Mouse (Mus musculus) urinary bladder, postnatal 25 days (tissue): ENCODE measurements around the gene Stk39.

ENCODE experiments used
- DNase-seq: peaks from one replicate; pipeline ENCODE4 v3.0.0; 2022; ENCODE audit warnings: low spot score

Gene Stk39

DNA sequence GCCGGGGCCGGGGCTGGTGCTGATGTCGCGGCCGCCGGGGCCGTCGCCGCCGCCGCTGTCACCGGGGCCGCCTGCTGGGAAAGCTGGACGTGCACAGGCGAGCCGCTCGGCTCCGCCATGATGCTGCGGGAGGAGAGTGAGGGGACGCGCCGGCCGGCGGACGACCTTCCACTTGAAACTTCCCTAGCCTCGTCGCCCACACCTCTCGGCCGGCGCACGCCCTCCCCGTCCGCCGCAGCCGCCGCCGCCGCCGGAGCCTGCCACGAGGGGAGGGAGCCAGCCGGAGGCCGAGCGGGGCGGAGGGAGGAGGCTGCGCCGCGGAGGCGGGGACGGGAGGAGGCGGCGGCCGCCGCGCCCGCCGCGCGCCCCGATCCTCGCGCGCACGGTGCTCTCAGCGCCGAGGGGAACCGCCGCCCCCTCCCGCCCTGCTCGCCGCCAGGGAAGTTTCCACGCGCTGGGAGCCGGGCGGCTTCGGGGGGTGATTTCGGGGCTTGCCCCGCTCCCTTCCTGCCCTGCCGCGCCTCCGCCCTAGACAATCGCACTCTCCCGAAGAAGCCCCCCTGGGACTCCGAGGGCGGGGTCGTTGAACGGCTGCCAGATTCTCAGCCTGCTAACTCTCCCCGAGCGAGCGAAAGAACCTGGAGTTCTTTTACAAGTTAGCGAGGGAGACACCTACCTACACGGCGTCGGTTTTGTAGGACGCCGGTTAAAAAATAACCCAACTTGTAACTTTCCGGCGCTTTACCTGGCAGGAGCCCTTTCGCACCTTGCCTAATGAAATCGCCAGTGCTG lies at the start of gene Stk39:
Gene Stk39 (minus strand): TSS at position 510 of the 792 bp plus-strand sequence.
- DNase-seq = peak; percentile 76

DNA sequence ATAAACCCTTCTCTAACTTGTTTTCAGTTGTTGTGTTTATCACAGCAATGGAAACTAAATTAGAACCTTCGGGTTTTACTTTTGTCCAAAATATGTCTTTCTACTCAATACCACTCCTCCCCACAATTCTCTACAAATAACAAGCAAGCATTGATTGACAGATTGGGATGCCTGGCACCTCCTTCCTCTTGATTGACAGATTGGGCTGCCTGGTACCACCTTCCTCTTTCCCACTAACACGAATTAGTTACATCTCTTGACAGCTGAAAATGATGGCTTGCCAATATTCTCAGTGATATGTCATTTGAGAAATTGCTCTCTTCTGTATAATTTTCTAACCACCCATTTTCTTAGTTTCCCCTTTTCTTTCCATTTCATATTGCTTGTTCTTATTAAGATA lies 43.3 kb upstream of the Stk39 start:
- no peak for DNase-seq

DNA sequence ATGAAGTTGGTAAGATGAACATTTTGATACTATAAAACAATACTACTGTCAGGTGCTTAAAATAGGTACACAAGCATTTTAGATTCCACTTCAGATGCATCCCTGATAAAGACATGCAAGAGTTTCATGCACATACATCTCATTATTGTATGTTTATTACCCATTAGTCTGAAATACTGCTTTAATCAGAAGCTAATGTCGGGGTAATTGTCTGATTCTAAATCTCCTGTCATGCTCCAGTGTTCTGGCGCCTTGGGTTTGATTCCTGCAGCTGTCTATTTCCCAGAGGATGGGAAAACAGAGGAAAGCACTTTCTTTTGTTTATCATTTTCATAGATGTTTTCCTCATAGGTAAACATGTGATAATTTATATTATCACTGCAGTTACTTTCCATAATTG lies 31.1 kb upstream of the Stk39 start:
- DNase-seq = no peak

DNA sequence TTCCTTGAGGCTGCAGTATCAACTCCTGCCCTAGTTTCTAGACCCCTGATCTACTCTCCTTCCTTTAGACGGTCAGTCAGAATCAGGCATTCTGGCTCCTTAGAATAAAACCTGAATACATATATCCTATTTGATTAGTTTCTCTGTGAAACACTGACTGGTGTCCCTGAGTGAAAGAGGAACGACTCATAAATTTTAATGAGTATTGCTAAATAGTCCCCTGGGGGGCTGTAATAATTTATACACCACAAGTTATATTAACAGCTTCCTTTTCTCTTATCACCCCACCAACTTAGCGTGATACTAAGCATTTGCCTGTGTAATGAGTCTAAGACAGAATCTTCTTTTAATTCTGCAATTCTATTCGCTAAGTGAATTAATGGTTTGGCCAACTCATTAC lies 30.7 kb upstream of the Stk39 start:
- no peak for DNase-seq

- no peak for DNase-seq
These were observed 30.2 kb upstream of the Stk39 start for GRCm38 (mm10) chr2:68502236-68502635.

DNA sequence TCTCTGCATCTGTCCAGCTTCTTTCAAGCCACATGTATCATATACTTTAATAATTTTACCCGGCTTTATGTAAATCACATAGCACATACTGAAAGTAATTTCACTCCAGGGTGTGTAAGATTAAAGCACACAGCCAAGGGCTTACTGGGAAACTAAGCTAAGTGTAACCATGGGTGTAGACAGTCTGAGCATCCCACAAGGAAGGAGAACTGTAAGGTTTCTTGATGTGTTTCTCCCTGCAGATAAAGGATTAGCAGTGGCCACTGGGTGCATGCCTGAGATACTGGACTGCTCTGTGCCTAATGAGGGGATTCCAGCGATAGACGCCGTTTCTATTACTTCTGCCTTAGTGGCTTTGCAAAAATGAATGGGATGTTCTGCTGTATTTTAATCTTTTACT lies 14.2 kb upstream of the Stk39 start:
- no peak for DNase-seq

- no peak for DNase-seq
These were observed 13.1 kb upstream of the Stk39 start for GRCm38 (mm10) chr2:68485141-68485540.

DNA sequence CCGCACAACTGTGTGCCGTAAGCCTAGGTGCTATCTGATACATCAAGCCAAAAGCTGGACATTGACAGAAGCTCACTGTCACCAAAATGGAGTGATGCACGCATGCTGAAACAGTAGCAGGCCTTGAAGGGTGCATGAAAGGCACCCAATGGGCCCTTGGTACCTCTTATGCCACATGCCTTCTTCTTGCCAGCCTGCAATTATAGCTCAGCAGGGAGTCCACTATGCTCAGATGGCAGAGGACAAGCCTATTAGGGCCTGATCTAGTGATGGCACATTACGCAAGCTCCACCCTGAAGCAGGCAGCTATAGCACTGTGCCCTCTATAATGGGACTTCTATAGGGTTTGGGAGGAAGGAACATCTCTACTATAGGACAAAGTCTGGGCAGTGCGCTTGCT lies 10.8 kb upstream of the Stk39 start:
- no peak for DNase-seq

DNA sequence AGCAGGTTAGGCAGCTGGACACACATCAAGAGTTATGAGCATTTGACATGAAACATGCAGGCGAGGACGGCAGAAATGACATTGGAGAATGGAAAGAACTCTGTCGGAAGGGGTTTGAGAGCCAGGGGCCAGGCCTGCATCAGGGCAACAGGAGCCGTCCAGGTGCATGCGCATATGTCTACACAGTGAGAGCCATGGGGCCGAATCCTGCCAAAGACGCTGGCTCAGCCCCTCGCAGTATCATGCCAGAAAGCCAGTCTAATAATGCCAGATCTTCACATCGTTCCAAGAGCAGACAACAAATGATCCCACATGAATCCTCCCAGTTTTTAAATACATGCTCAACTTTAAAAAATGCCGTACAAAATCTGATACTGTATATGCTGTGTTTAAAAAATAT lies 7.8 kb upstream of the Stk39 start:
- no peak for DNase-seq

DNA sequence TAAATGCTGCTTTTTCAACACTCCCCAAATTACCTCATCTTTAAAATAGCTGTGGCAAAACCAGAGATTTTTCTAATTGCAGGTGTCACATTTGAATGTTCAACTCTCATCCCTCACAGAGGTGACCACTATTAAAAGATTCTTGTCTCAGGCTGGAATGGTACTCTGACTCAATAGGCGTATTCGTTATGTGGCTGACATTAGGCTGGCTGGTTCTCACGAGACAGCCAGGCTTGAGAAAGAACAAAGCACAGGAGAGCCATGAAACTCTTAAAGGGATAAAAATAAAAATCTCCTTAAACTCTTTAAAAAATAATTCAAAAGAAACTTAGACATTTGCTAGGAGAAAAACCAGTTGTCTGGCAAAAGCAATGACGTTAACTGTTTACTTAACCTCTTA lies 853 bp upstream of the Stk39 start:
- DNase-seq = no peak

DNA sequence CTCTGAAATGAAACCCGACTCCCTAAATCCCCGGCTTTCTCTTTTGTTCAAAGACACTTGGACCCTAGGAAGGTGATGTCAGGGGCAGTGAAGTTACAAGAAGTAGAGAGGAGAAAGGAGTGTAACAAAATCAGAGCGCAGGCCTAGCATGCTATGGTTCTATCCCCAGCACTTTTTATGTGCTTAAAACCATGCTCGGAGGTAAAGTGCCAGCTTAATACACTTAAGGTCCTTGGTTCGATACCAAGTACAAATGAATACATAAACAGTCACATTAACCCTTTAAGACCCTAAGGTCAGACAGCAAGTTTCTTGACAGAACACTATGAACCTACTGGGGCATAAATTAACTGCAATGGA lies 463 bp upstream of the Stk39 start:
- DNase-seq = no peak

DNA sequence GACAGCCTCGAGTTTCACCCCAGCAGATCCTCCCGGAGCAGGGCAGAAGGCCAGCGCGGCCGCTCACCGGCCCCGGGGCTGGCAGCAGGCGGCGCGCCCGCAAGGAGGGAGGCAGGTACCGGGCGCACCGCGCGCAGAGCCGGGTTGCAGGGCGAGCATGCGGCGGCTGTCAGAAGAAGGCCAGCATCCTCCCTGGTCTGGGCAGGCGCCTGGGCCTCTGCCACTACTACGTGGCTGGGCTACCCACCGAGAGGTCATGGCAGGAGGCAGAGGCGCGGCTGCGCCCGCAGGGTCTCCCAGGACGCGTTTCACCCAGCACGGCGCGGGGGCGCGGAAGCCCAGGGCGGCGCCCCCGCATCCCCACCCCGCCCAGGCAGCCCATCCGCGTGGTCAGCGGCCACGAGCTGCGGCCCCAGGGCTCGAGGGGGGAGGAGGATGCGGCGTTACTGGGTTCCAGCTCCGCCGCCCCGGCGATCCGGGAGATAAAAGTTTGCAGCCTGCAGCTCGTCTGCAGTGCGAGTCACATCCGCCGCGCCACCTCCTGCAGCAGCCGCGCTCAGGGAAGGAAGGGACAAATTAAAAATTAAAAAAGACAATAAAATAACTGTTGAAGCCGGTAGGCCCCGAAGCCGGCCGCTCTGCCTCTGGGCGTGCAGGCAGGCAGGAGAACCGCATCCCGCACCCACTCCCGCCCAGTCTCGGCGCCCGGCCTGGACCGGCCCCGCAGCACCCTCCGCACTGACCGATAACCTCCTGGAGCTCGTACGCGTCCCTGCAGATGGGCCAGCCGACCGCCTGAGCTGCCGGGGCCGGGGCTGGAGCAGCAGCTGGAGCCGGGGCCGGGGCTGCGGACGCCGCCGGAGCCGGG lies 943 bp downstream of the Stk39 start:
- peak; percentile 43 for DNase-seq

DNA sequence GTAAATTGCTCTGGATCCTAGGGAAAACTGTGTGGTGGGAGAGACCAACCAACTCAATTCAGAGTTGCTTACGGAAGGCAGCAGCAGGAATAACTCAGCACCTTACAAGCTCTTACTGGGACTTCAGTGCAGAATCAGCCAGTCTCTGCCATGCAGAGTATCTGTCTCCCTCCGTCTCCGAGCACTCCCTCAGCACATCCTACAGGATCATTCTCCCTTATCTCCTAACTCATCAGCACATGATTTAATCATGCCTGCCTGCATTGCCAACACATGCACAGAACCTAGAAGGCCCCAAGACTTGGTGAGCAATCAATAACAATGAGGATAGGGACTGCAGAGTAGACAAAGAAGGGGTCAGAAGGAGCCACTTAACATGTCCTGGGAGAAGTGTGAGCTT lies 2.6 kb downstream of the Stk39 start:
- DNase-seq = no peak

- DNase-seq = peak; percentile 47
These were observed 3.4 kb downstream of the Stk39 start for GRCm38 (mm10) chr2:68468698-68469097.

- no peak for DNase-seq
These were observed 3.8 kb downstream of the Stk39 start for GRCm38 (mm10) chr2:68468259-68468658.

DNA sequence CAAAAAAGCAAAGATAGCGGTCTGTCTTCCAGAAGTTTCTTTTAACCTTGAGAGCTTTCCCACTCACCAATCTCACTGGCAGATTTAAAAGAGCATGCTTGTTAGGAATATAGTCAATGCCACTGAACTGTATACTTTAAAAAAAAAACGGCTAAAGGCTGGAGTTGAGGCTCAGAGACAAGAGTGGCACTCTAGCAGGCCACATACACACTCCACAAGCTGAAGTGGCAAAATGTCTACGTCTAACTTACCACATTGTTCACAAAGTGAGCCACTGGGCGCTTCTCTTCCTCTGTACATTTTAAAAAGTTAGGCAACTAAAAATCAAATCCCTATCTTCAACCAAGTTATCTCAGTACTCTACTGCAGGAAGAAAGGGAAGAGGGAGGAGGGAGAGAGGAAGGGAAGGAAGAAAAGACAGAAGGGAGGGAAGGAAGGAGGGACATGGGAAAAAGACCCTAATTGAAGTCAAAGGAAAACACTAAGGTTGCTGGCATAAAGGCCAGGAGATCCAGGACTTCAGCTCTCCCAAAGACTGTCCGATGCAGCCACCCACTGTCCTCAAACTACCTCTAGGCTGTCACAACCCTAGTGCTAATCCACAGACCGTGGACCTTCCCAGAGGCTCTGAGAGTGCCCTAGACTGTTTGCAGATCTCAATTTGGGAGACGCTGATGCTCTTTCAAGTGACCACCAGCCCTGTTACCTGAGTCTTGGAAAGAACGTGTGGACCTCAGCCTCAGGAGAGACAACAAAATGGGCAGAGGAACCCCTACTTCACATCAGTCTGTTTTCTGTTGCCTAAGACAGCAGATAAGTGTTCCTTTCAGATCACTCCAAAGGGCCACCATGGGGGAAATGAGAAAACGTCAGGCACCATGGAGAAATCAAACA lies 4.7 kb downstream of the Stk39 start:
- DNase-seq = no peak

- no peak for DNase-seq
These were observed 5.7 kb downstream of the Stk39 start for GRCm38 (mm10) chr2:68466124-68467070.

DNA sequence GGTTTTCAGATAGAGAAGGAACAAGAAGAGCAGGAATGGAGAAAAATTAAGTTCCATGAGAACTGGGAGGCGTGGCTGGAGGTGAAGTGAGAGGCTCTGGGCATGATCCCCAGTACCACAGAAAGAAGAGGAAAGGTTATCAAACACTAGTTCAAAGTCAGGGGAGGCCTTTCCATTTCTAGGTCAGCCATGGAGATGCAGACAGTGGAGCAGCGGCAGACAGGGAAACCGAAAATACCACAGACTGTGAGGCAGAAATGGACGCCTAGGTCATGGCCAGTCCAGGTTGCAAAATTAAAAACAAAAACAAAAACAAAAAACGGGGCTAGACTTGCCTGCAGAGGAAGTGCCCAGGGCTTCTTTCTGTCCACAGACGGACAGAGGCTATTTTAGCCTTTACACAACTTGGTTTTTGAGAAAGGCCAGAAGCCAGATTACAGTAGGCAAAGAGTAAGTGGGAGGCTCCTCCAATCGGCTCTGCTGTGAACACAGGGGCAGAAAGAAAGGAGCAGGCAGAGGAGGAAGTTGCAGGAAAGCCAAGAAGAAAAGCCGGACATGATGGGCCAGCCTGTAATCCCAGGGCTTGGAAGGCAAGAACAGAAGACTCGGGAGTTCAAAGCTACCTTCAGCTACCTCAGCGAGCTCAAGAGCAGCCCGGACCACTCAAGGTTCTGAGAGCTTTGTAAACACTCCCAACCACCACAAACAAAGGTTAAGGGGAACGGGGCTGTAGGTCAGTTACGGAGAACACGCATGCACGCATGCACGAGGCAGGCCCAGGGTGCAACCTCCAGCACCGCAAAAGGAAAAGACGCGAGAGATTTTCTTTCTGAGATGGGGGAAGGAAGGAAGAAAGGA lies 6.6 kb downstream of the Stk39 start:
- no peak for DNase-seq

GRCm38 (mm10) chr2:68464456-68464855 lies 7.6 kb downstream of the Stk39 start:
- DNase-seq = no peak

DNA sequence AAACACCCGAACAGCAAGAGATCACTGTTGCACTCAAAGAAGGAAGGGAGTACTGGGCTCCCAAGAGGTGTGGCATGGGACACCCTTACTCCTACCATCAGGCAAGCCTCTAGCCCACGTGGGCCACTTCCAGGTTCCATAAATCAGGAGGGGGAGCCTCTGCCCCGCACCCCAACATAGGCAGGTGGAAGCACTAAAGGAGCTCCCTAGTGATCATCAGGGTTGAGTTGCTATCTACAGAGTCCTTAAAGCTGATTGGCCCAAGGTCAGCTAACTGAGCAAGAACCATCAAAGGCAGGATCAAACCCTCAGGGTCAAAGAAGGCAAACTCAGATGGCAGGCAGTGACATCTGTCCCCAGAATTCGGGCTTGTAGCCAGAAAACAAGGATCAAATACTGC lies 8.3 kb downstream of the Stk39 start:
- no peak for DNase-seq
